Mouse (Mus musculus) heart, postnatal 0 days (tissue): ENCODE results near the gene 1700008O03Rik. TPM values are rescaled to one million over a fixed set of nuclear protein-coding genes. Genes with fewer than 3 reads are reported as not detected.

Experiments used
- ATAC-seq: fragments of 200-750 bp; cut with Nextera tagmentation; 2 replicates; pipeline ENCODE4 v1.8.0; 2017; ENCODE audit warnings: low read depth, moderate number of reproducible peaks, moderate library complexity; ENCODE audit not compliant: insufficient read depth
- DNase-seq: peaks from one replicate; pipeline ENCODE4 v3.0.0-alpha.2; 2016; ENCODE audit warnings: low spot score
- H3K27ac ChIP-seq: fragments of 300-500 bp; sonication (generic); 2 replicates; pipeline ENCODE4 v1.5.1; 2014; ENCODE audit warnings: low read depth, mild to moderate bottlenecking
- H3K27me3 ChIP-seq: fragments of 300-500 bp; sonication (generic); 2 replicates; pipeline ENCODE4 v1.6.1; 2014; ENCODE audit warnings: low read length, mixed read lengths; ENCODE audit not compliant: control insufficient read depth, insufficient read depth
- H3K36me3 ChIP-seq: fragments of 300-500 bp; sonication (generic); replicated peaks from 2 replicates; pipeline ENCODE4 v1.6.1; 2014; ENCODE audit warnings: low read length, mixed read lengths; ENCODE audit not compliant: control insufficient read depth, insufficient read depth
- H3K4me1 ChIP-seq: fragments of 300-500 bp; sonication (generic); 2 replicates; pipeline ENCODE4 v1.6.1; 2014; ENCODE audit warnings: antibody characterized with exemption; ENCODE audit not compliant: control insufficient read depth, insufficient read depth
- H3K4me2 ChIP-seq: fragments of 300-500 bp; sonication (generic); 2 replicates; pipeline ENCODE4 v1.6.1; 2014; ENCODE audit warnings: low read depth, mild to moderate bottlenecking, low read length, moderate library complexity
- H3K4me3 ChIP-seq: fragments of 300-500 bp; sonication (generic); 2 replicates; pipeline ENCODE4 v1.5.1; 2014; ENCODE audit warnings: low read depth, low read length
- H3K9ac ChIP-seq: fragments of 300-500 bp; sonication (generic); replicated peaks from 2 replicates; pipeline ENCODE4 v1.6.1; 2014; ENCODE audit warnings: low read depth, low read length, mixed read lengths
- H3K9me3 ChIP-seq: fragments of 300-500 bp; sonication (generic); replicated peaks from 2 replicates; pipeline ENCODE4 v1.6.1; 2016; ENCODE audit warnings: low read length; ENCODE audit not compliant: control insufficient read depth
- CTCF ChIP-seq: IDR thresholded peaks from 2 replicates; pipeline ENCODE4 v1.5.1; 2016; ENCODE audit warnings: antibody characterized with exemption, control low read depth, low read depth
- EP300 ChIP-seq: IDR thresholded peaks from 2 replicates; pipeline ENCODE4 v1.6.1; 2016; ENCODE audit warnings: antibody characterized with exemption, low read depth
- WGBS: fragments of 180-500 bp; shearing (Covaris S2); extraction: QIAGEN DNeasy Blood & Tissue Kit; methylation state at CpG from one replicate; pipeline ENCODE4 v1.1.7; 2014; 5-methylcytosine and 5-hydroxymethylcytosine counted together
- polyA plus RNA-seq: library from polyadenylated mRNA; unstranded; fragments of >200 nt; fragmentation: Nextera tagmentation; extraction: Ambion mirVana; gene quantifications from 2 replicates; pipeline ENCODE4 v1.2.1, GENCODE M21; 2015
- total RNA-seq: library from RNA; depleted of rRNA; stranded (reverse); fragments of >200 nt; gene quantifications from 2 replicates; pipeline ENCODE4 v1.2.3, GENCODE M21; 2014; ENCODE audit warnings: low replicate concordance

1700008O03Rik gene
- total and polyA plus RNA-seq, 2 experiments from 2014 or later: 0.14 TPM; not detected in 1

GRCm38 (mm10) chr7:44356590-44357481, 28.8 kb downstream of the 1700008O03Rik start:
- no peaks in the 10 kb centered on the region for H3K9me3 ChIP-seq
- no peaks in the 10 kb centered on the region for H3K36me3 ChIP-seq
- H3K9ac ChIP-seq: no peak overlapping the region
- 3% methylated on average over 35 of the region's 35 CpGs for WGBS
- no peak for ATAC-seq
- TF ChIP-seq CTCF (no peak), EP300 (no peak)
- no peak overlapping the region for H3K27ac ChIP-seq
- H3K4me2 ChIP-seq: no peak overlapping the region
- no peak for DNase-seq
- peaks cover 7% of the 10 kb centered on the region; the same call in 1 of the 2 replicates for H3K4me1 ChIP-seq
- H3K27me3 ChIP-seq: peaks cover 72% of the 10 kb centered on the region
- no peak overlapping the region for H3K4me3 ChIP-seq

- Histone ChIP-seq H3K9me3 (no peaks in the 10 kb centered on the region), H3K9ac (no peak overlapping the region), H3K27me3 (peaks cover 85% of the 10 kb centered on the region), H3K36me3 (no peaks in the 10 kb centered on the region), H3K4me3 (no peak overlapping the region), H3K27ac (no peak overlapping the region), H3K4me2 (no peak overlapping the region), H3K4me1 (peaks cover 12% of the 10 kb centered on the region; the same call in 1 of the 2 replicates)
- 59% methylated on average over 6 of the region's 6 CpGs for WGBS
- DNase-seq (no peak), ATAC-seq (no peak)
- no peak for TF ChIP-seq CTCF
- no peak for TF ChIP-seq EP300
These were observed 30.2 kb downstream of the 1700008O03Rik start for GRCm38 (mm10) chr7:44355411-44355810.

DNA sequence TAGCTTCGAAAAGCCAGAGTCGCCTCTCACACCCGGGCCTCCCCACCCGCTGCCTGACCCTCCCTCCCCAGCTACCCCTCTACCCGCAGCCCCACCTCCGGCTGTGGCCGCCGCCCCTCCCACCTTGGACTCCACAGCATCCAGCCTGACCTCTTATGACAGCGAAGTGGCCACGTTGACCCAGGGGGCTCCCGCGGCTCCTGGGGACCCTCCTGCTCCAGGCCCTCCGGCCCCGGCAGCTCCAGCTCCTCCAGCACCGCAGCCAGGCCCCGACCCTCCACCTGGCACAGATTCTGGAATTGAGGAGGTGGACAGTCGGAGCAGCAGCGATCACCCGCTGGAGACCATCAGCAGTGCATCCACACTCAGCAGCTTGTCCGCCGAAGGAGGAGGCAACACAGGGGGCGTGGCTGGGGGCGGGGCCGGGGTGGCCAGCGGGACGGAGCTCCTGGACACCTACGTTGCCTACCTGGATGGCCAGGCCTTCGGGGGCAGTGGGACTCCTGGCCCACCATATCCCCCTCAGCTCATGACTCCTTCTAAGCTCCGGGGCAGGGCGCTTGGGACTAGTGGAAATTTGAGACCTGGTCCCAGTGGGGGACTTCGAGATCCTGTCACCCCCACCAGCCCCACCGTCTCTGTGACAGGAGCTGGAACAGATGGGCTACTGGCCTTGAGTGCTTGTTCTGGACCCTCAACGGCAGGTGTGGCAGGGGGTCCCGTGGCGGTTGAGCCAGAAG, 31.8 kb downstream of the 1700008O03Rik start:
- no peak overlapping the region for H3K9ac ChIP-seq
- ATAC-seq: no peak
- TF ChIP-seq EP300 (no peak), CTCF (no peak)
- H3K4me1 ChIP-seq: 0 out of 2 replicates have a peak, but pooled peaks cover 4% of the 10 kb centered on the region
- H3K27me3 ChIP-seq: peaks cover 92% of the 10 kb centered on the region
- H3K4me3 ChIP-seq: peak overlapping the region; percentile 13; the same call in 1 of the 2 replicates
- no peaks in the 10 kb centered on the region for H3K9me3 ChIP-seq
- no peak overlapping the region for H3K27ac ChIP-seq
- H3K4me2 ChIP-seq: no peak overlapping the region
- WGBS: 3% methylated on average over 35 of the region's 35 CpGs
- no peaks in the 10 kb centered on the region for H3K36me3 ChIP-seq
- no peak for DNase-seq

GRCm38 (mm10) chr7:44352750-44353600, 32.6 kb downstream of the 1700008O03Rik start:
- TF ChIP-seq EP300 (no peak), CTCF (no peak)
- no peaks in the 10 kb centered on the region for H3K9me3 ChIP-seq
- H3K4me2 ChIP-seq: no peak overlapping the region
- peaks cover 92% of the 10 kb centered on the region for H3K27me3 ChIP-seq
- H3K4me3 ChIP-seq: no peak overlapping the region
- no peak overlapping the region for H3K9ac ChIP-seq
- WGBS: 2% methylated on average over 69 of the region's 71 CpGs
- H3K27ac ChIP-seq: no peak overlapping the region
- H3K36me3 ChIP-seq: no peaks in the 10 kb centered on the region
- H3K4me1 ChIP-seq: 0 out of 2 replicates have a peak, but pooled peaks cover 4% of the 10 kb centered on the region
- DNase-seq: no peak
- no peak for ATAC-seq
